Mouse (Mus musculus): ENCODE data around the gene Cpa2. TPM values are rescaled to one million over a fixed set of nuclear protein-coding genes. Genes with fewer than 3 reads are reported as not detected.

Gene Cpa2
- polyA plus RNA-seq, 1 experiment from 2014 or later: 2.6 TPM

GRCm38 (mm10) chr6:30550496-30551192 is 9.3 kb downstream of the Cpa2 start:
- no peak overlapping the region for H3K27ac ChIP-seq (replicated peaks)
- DNase-seq (ENCODE audit: low spot score): no peak
- no peak for ATAC-seq (ENCODE audit: low FRiP score, low TSS enrichment)

GRCm38 (mm10) chr6:30551193-30551515 is 9.8 kb downstream of the Cpa2 start:
- TF ChIP-seq EP300 (optimal IDR thresholded peaks at IDR 0.05) (no peak), CTCF (IDR thresholded peaks at IDR 0.05; ENCODE audit: low read depth) (no peak)
- Histone ChIP-seq H3K4me2 (replicated peaks; ENCODE audit: low read depth) (no peak overlapping the region), H3K4me3 (ENCODE audit: low read depth, low read length) (no peak overlapping the region), H3K9me3 (ENCODE audit: control insufficient read depth, low read length) (no peaks in the 10 kb centered on the region), H3K4me1 (replicated peaks; ENCODE audit: control insufficient read depth, insufficient read depth) (peaks cover 5% of the 10 kb centered on the region), H3K36me3 (ENCODE audit: control insufficient read depth, insufficient read depth, low read length) (no peaks in the 10 kb centered on the region), H3K27ac (replicated peaks) (no peak overlapping the region), H3K9ac (ENCODE audit: low read length) (no peak overlapping the region), H3K27me3 (ENCODE audit: control insufficient read depth, insufficient read depth, low read length) (no peaks in the 10 kb centered on the region)
- no peak for DNase-seq (ENCODE audit: low spot score)
- no peak for ATAC-seq (ENCODE audit: low FRiP score, low TSS enrichment)

More at GRCm38 (mm10) chr6:30550496-30551192, 9.3 kb downstream of the Cpa2 start:
- Histone ChIP-seq H3K9ac (ENCODE audit: low read length) (no peak overlapping the region), H3K4me2 (replicated peaks; ENCODE audit: low read depth) (no peak overlapping the region), H3K27me3 (ENCODE audit: control insufficient read depth, insufficient read depth, low read length) (no peaks in the 10 kb centered on the region), H3K36me3 (ENCODE audit: control insufficient read depth, insufficient read depth, low read length) (no peaks in the 10 kb centered on the region), H3K4me1 (replicated peaks; ENCODE audit: control insufficient read depth, insufficient read depth) (peaks cover 5% of the 10 kb centered on the region), H3K9me3 (ENCODE audit: control insufficient read depth, low read length) (no peaks in the 10 kb centered on the region), H3K4me3 (ENCODE audit: low read depth, low read length) (no peak overlapping the region)
- no peak for TF ChIP-seq CTCF (IDR thresholded peaks at IDR 0.05; ENCODE audit: low read depth)
- TF ChIP-seq EP300 (optimal IDR thresholded peaks at IDR 0.05): no peak
- 78% methylated on average over 7 of the region's 7 CpGs for WGBS

GRCm38 (mm10) chr6:30551644-30552580 is 10.5 kb downstream of the Cpa2 start:
- H3K4me1 ChIP-seq (replicated peaks; ENCODE audit: control insufficient read depth, insufficient read depth): peaks cover 5% of the 10 kb centered on the region
- TF ChIP-seq CTCF (IDR thresholded peaks at IDR 0.05; ENCODE audit: low read depth) (peak; percentile 48), EP300 (optimal IDR thresholded peaks at IDR 0.05) (no peak)
- H3K27ac ChIP-seq (replicated peaks): no peak overlapping the region
- H3K36me3 ChIP-seq (ENCODE audit: control insufficient read depth, insufficient read depth, low read length): no peaks in the 10 kb centered on the region
- no peak for DNase-seq (ENCODE audit: low spot score)
- no peak; the same call in 1 of the 2 replicates for ATAC-seq (ENCODE audit: low FRiP score, low TSS enrichment)
- no peaks in the 10 kb centered on the region for H3K27me3 ChIP-seq (ENCODE audit: control insufficient read depth, insufficient read depth, low read length)
- H3K9ac ChIP-seq (ENCODE audit: low read length): no peak overlapping the region
- 36% methylated on average over 23 of the region's 23 CpGs for WGBS
- no peaks in the 10 kb centered on the region for H3K9me3 ChIP-seq (ENCODE audit: control insufficient read depth, low read length)
- H3K4me2 ChIP-seq (replicated peaks; ENCODE audit: low read depth): no peak overlapping the region
- H3K4me3 ChIP-seq (ENCODE audit: low read depth, low read length): no peak overlapping the region

GRCm38 (mm10) chr6:30552628-30553027 is 11.2 kb downstream of the Cpa2 start:
- WGBS: 53% methylated on average over 6 of the region's 6 CpGs
- peaks cover 5% of the 10 kb centered on the region for H3K4me1 ChIP-seq (replicated peaks; ENCODE audit: control insufficient read depth, insufficient read depth)
- H3K9ac ChIP-seq (ENCODE audit: low read length): no peak overlapping the region
- H3K4me2 ChIP-seq (replicated peaks; ENCODE audit: low read depth): no peak overlapping the region
- H3K9me3 ChIP-seq (ENCODE audit: control insufficient read depth, low read length): no peaks in the 10 kb centered on the region
- DNase-seq (ENCODE audit: low spot score) (no peak), ATAC-seq (ENCODE audit: low FRiP score, low TSS enrichment) (no peak)
- TF ChIP-seq EP300 (optimal IDR thresholded peaks at IDR 0.05) (no peak), CTCF (IDR thresholded peaks at IDR 0.05; ENCODE audit: low read depth) (no peak)
- no peak overlapping the region for H3K27ac ChIP-seq (replicated peaks)
- H3K27me3 ChIP-seq (ENCODE audit: control insufficient read depth, insufficient read depth, low read length): no peaks in the 10 kb centered on the region
- H3K4me3 ChIP-seq (ENCODE audit: low read depth, low read length): no peak overlapping the region
- no peaks in the 10 kb centered on the region for H3K36me3 ChIP-seq (ENCODE audit: control insufficient read depth, insufficient read depth, low read length)

- 80% methylated on average over 7 of the region's 7 CpGs for WGBS
- ATAC-seq (ENCODE audit: low FRiP score, low TSS enrichment) (no peak), DNase-seq (ENCODE audit: low spot score) (no peak)
- TF ChIP-seq EP300 (optimal IDR thresholded peaks at IDR 0.05): no peak
- TF ChIP-seq CTCF (IDR thresholded peaks at IDR 0.05; ENCODE audit: low read depth): no peak
- no peaks in the 10 kb centered on the region for H3K9me3 ChIP-seq (ENCODE audit: control insufficient read depth, low read length)
- no peaks in the 10 kb centered on the region for H3K27me3 ChIP-seq (ENCODE audit: control insufficient read depth, insufficient read depth, low read length)
- peaks cover 5% of the 10 kb centered on the region for H3K4me1 ChIP-seq (replicated peaks; ENCODE audit: control insufficient read depth, insufficient read depth)
- no peak overlapping the region for H3K4me3 ChIP-seq (ENCODE audit: low read depth, low read length)
- H3K9ac ChIP-seq (ENCODE audit: low read length): no peak overlapping the region
- no peak overlapping the region for H3K4me2 ChIP-seq (replicated peaks; ENCODE audit: low read depth)
- H3K36me3 ChIP-seq (ENCODE audit: control insufficient read depth, insufficient read depth, low read length): no peaks in the 10 kb centered on the region
- no peak overlapping the region for H3K27ac ChIP-seq (replicated peaks)
These were observed 12.1 kb downstream of the Cpa2 start for GRCm38 (mm10) chr6:30553381-30554010.
